Mouse (Mus musculus): ENCODE measurements around the gene Sgo2a. TPM values are rescaled to one million over a fixed set of nuclear protein-coding genes. Genes with fewer than 3 reads are reported as not detected.

Gene Sgo2a
- 27.1 and 28.8 TPM in 2 replicates for polyA plus RNA-seq (2014; fragmentation: Nextera tagmentation; extraction: Ambion mirVana)

GRCm38 (mm10) chr1:57995432-57996132, at the start of gene Sgo2a:
Gene Sgo2a, plus strand, starts transcription at chr1:57995971.
- TF ChIP-seq CTCF (IDR thresholded peaks at IDR 0.05; ENCODE audit: low read depth): no peak
- H3K4me1 ChIP-seq (ENCODE audit: insufficient read depth): peaks cover 9% of the 10 kb centered on the region
- whole genome bisulfite sequencing: 7% methylated on average over 30 of the region's 30 CpGs
- ATAC-seq (ENCODE audit: insufficient read depth): peak; percentile 97
- H3K27me3 ChIP-seq (ENCODE audit: insufficient read depth, low read length): no peaks in the 10 kb centered on the region
- H3K9me3 ChIP-seq (ENCODE audit: low read depth, low read length): no peaks in the 10 kb centered on the region
- peak within 1 kb of the TSS; percentile 85 for H3K4me3 ChIP-seq (ENCODE audit: low read depth, low read length)
- H3K4me2 ChIP-seq: peak within 1 kb of the TSS; percentile 74
- H3K9ac ChIP-seq: peak within 1 kb of the TSS; percentile 84
- DNase-seq: peak; percentile 100
- peaks cover 7% of the 10 kb centered on the region for H3K36me3 ChIP-seq (ENCODE audit: insufficient read depth)
- H3K27ac ChIP-seq (ENCODE audit: low read depth): peak within 1 kb of the TSS; percentile 86

GRCm38 (mm10) chr1:57947552-57948347, 48.0 kb upstream of the Sgo2a start:
- TF ChIP-seq CTCF (IDR thresholded peaks at IDR 0.05; ENCODE audit: low read depth): no peak
- ATAC-seq (ENCODE audit: insufficient read depth): peak; percentile 60; the same call in 1 of the 2 replicates
- Histone ChIP-seq H3K4me1 (ENCODE audit: insufficient read depth) (no peaks in the 10 kb centered on the region), H3K4me2 (no peak overlapping the region), H3K9me3 (ENCODE audit: low read depth, low read length) (no peaks in the 10 kb centered on the region), H3K36me3 (ENCODE audit: insufficient read depth) (peaks cover 31% of the 10 kb centered on the region), H3K4me3 (ENCODE audit: low read depth, low read length) (no peak overlapping the region), H3K9ac (no peak overlapping the region), H3K27me3 (ENCODE audit: insufficient read depth, low read length) (no peaks in the 10 kb centered on the region), H3K27ac (ENCODE audit: low read depth) (peak overlapping the region; percentile 78)
- WGBS: 8% methylated on average over 2 of the region's 2 CpGs
- DNase-seq: peak; percentile 61

- no peaks in the 10 kb centered on the region for H3K9me3 ChIP-seq (ENCODE audit: low read depth, low read length)
- H3K27ac ChIP-seq (ENCODE audit: low read depth): no peak overlapping the region
- no peak overlapping the region for H3K9ac ChIP-seq
- TF ChIP-seq CTCF (IDR thresholded peaks at IDR 0.05; ENCODE audit: low read depth): peak; percentile 68
- peaks cover 31% of the 10 kb centered on the region for H3K36me3 ChIP-seq (ENCODE audit: insufficient read depth)
- H3K27me3 ChIP-seq (ENCODE audit: insufficient read depth, low read length): no peaks in the 10 kb centered on the region
- ATAC-seq (ENCODE audit: insufficient read depth) (no peak), DNase-seq (peak; percentile 50)
- H3K4me2 ChIP-seq: no peak overlapping the region
- 14% methylated on average over 1 of the region's 1 CpGs for WGBS
- H3K4me1 ChIP-seq (ENCODE audit: insufficient read depth): no peaks in the 10 kb centered on the region
- H3K4me3 ChIP-seq (ENCODE audit: low read depth, low read length): no peak overlapping the region
Measured at GRCm38 (mm10) chr1:57949195-57949594, 46.6 kb upstream of the Sgo2a start.

- ATAC-seq (ENCODE audit: insufficient read depth) (no peak), DNase-seq (no peak)
- Histone ChIP-seq H3K9me3 (ENCODE audit: low read depth, low read length) (no peaks in the 10 kb centered on the region), H3K27me3 (ENCODE audit: insufficient read depth, low read length) (no peaks in the 10 kb centered on the region), H3K9ac (no peak overlapping the region), H3K4me2 (no peak overlapping the region), H3K4me3 (ENCODE audit: low read depth, low read length) (no peak overlapping the region), H3K36me3 (ENCODE audit: insufficient read depth) (peaks cover 33% of the 10 kb centered on the region), H3K27ac (ENCODE audit: low read depth) (no peak overlapping the region), H3K4me1 (ENCODE audit: insufficient read depth) (no peaks in the 10 kb centered on the region)
- TF ChIP-seq CTCF (IDR thresholded peaks at IDR 0.05; ENCODE audit: low read depth): no peak
- WGBS: 77% methylated on average over 5 of the region's 5 CpGs
Measured at GRCm38 (mm10) chr1:57949716-57950115, 46.1 kb upstream of the Sgo2a start.

- no peaks in the 10 kb centered on the region for H3K9me3 ChIP-seq (ENCODE audit: low read depth, low read length)
- ATAC-seq (ENCODE audit: insufficient read depth) (no peak), DNase-seq (no peak)
- H3K4me3 ChIP-seq (ENCODE audit: low read depth, low read length): no peak overlapping the region
- H3K9ac ChIP-seq: no peak overlapping the region
- 92% methylated on average over 4 of the region's 4 CpGs for WGBS
- no peaks in the 10 kb centered on the region for H3K4me1 ChIP-seq (ENCODE audit: insufficient read depth)
- peaks cover 34% of the 10 kb centered on the region for H3K36me3 ChIP-seq (ENCODE audit: insufficient read depth)
- no peaks in the 10 kb centered on the region for H3K27me3 ChIP-seq (ENCODE audit: insufficient read depth, low read length)
- no peak for TF ChIP-seq CTCF (IDR thresholded peaks at IDR 0.05; ENCODE audit: low read depth)
- H3K27ac ChIP-seq (ENCODE audit: low read depth): no peak overlapping the region
- H3K4me2 ChIP-seq: no peak overlapping the region
Measured at GRCm38 (mm10) chr1:57952509-57952908, 43.3 kb upstream of the Sgo2a start.

- Histone ChIP-seq H3K4me2 (no peak overlapping the region), H3K9ac (no peak overlapping the region), H3K36me3 (ENCODE audit: insufficient read depth) (peaks cover 34% of the 10 kb centered on the region), H3K9me3 (ENCODE audit: low read depth, low read length) (no peaks in the 10 kb centered on the region), H3K27me3 (ENCODE audit: insufficient read depth, low read length) (no peaks in the 10 kb centered on the region), H3K4me1 (ENCODE audit: insufficient read depth) (no peaks in the 10 kb centered on the region), H3K4me3 (ENCODE audit: low read depth, low read length) (no peak overlapping the region), H3K27ac (ENCODE audit: low read depth) (no peak overlapping the region)
- no peak for TF ChIP-seq CTCF (IDR thresholded peaks at IDR 0.05; ENCODE audit: low read depth)
- WGBS: 85% methylated on average over 16 of the region's 16 CpGs
- DNase-seq (no peak), ATAC-seq (ENCODE audit: insufficient read depth) (no peak)
Measured at GRCm38 (mm10) chr1:57953586-57954375, 42.0 kb upstream of the Sgo2a start.
